Mouse (Mus musculus): Measurements from ENCODE around the gene Slc38a8. TPM values are rescaled to one million over a fixed set of nuclear protein-coding genes. Genes with fewer than 3 reads are reported as not detected.

Slc38a8 gene
- polyA plus RNA-seq, 1 experiment from 2014 or later = not detected

GRCm38 (mm10) chr8:119505488-119505887 is 4.0 kb upstream of the Slc38a8 start:
- Histone ChIP-seq H3K9ac (ENCODE audit: low read depth, low read length) (no peak overlapping the region), H3K4me1 (replicated peaks; ENCODE audit: control insufficient read depth, insufficient read depth, low read length) (no peaks in the 10 kb centered on the region), H3K4me3 (ENCODE audit: low read depth, low read length) (no peak overlapping the region), H3K27ac (ENCODE audit: low read depth, low read length) (no peak overlapping the region), H3K36me3 (ENCODE audit: control insufficient read depth, insufficient read depth, low read length) (peaks cover 23% of the 10 kb centered on the region), H3K4me2 (no peak overlapping the region), H3K27me3 (replicated peaks; ENCODE audit: control insufficient read depth, insufficient read depth, low read length) (peaks cover 6% of the 10 kb centered on the region), H3K9me3 (ENCODE audit: control insufficient read depth, low read length) (no peaks in the 10 kb centered on the region)
- ATAC-seq (replicated peaks; ENCODE audit: low FRiP score) = no peak
- 42% methylated on average over 9 of the region's 9 CpGs for WGBS
- no peak for DNase-seq (ENCODE audit: low spot score)

GRCm38 (mm10) chr8:119503191-119503767 is 1.8 kb upstream of the Slc38a8 start:
- peaks cover 6% of the 10 kb centered on the region for H3K27me3 ChIP-seq (replicated peaks; ENCODE audit: control insufficient read depth, insufficient read depth, low read length)
- H3K9ac ChIP-seq (ENCODE audit: low read depth, low read length) = no peak overlapping the region
- H3K4me3 ChIP-seq (ENCODE audit: low read depth, low read length) = no peak overlapping the region
- WGBS = 54% methylated on average over 10 of the region's 10 CpGs
- ATAC-seq (replicated peaks; ENCODE audit: low FRiP score) (no peak), DNase-seq (ENCODE audit: low spot score) (no peak)
- no peak overlapping the region for H3K27ac ChIP-seq (ENCODE audit: low read depth, low read length)
- no peaks in the 10 kb centered on the region for H3K4me1 ChIP-seq (replicated peaks; ENCODE audit: control insufficient read depth, insufficient read depth, low read length)
- peaks cover 8% of the 10 kb centered on the region; the same call in 1 of the 2 replicates for H3K36me3 ChIP-seq (ENCODE audit: control insufficient read depth, insufficient read depth, low read length)
- H3K4me2 ChIP-seq = no peak overlapping the region
- no peaks in the 10 kb centered on the region for H3K9me3 ChIP-seq (ENCODE audit: control insufficient read depth, low read length)

- Histone ChIP-seq H3K9ac (ENCODE audit: low read depth, low read length) (no peak overlapping the region), H3K4me1 (replicated peaks; ENCODE audit: control insufficient read depth, insufficient read depth, low read length) (no peaks in the 10 kb centered on the region), H3K27ac (ENCODE audit: low read depth, low read length) (no peak overlapping the region), H3K27me3 (replicated peaks; ENCODE audit: control insufficient read depth, insufficient read depth, low read length) (peaks cover 6% of the 10 kb centered on the region), H3K9me3 (ENCODE audit: control insufficient read depth, low read length) (no peaks in the 10 kb centered on the region), H3K36me3 (ENCODE audit: control insufficient read depth, insufficient read depth, low read length) (peaks cover under 1% of the 10 kb centered on the region; the same call in 1 of the 2 replicates), H3K4me2 (no peak overlapping the region), H3K4me3 (ENCODE audit: low read depth, low read length) (no peak overlapping the region)
- 45% methylated on average over 4 of the region's 4 CpGs for WGBS
- DNase-seq (ENCODE audit: low spot score) = no peak
- no peak for ATAC-seq (replicated peaks; ENCODE audit: low FRiP score)
These were observed 613 bp upstream of the Slc38a8 start for GRCm38 (mm10) chr8:119502111-119502510.

DNA sequence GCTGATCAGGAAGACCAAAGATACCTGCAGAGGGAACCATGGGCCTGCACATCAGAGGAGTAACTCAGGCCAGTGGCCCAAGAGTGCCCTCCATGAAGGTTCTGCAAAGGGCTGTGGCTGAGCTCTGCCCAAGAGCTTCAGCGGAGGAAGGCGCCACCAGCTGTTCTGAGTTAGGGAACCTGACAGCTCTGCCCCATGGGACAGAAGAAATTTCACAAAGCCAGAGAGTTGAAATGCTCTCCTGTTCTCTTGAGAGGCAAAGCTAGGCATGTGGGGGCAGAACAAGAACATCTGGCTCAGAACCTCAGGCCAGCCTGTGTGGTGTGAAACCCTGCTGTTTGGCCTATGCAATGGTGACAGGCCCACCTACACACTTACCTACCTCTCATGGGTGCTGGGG is 1.7 kb downstream of the Slc38a8 start:
- no peaks in the 10 kb centered on the region for H3K4me1 ChIP-seq (replicated peaks; ENCODE audit: control insufficient read depth, insufficient read depth, low read length)
- WGBS = 89% methylated on average over 2 of the region's 2 CpGs
- peaks cover 14% of the 10 kb centered on the region for H3K27me3 ChIP-seq (replicated peaks; ENCODE audit: control insufficient read depth, insufficient read depth, low read length)
- H3K36me3 ChIP-seq (ENCODE audit: control insufficient read depth, insufficient read depth, low read length) = no peaks in the 10 kb centered on the region
- H3K27ac ChIP-seq (ENCODE audit: low read depth, low read length) = no peak overlapping the region
- H3K4me3 ChIP-seq (ENCODE audit: low read depth, low read length) = no peak overlapping the region
- H3K4me2 ChIP-seq = no peak overlapping the region
- ATAC-seq (replicated peaks; ENCODE audit: low FRiP score) = no peak
- H3K9ac ChIP-seq (ENCODE audit: low read depth, low read length) = no peak overlapping the region
- DNase-seq (ENCODE audit: low spot score) = no peak
- H3K9me3 ChIP-seq (ENCODE audit: control insufficient read depth, low read length) = no peaks in the 10 kb centered on the region

DNA sequence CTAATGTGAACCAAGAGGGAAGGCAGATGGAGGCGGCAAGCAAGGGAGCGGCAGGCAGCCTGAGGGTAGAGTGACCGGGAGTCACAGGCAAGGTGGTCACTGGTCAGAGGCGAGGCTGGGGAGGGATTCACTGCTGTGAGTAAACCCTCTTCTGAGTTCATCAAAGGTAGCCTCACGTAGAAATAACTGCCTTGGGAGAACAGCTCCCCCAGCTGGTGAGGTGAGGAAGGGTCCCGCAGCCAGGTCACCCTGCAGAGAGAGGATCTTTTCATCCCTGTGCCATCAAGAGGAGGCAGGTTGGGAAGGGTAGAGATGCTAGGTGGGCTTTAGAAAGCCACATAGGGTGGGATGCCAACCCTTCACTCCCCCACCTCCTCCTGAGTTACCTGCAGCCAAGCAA is 4.7 kb downstream of the Slc38a8 start:
- no peaks in the 10 kb centered on the region for H3K9me3 ChIP-seq (ENCODE audit: control insufficient read depth, low read length)
- no peak overlapping the region for H3K9ac ChIP-seq (ENCODE audit: low read depth, low read length)
- H3K27me3 ChIP-seq (replicated peaks; ENCODE audit: control insufficient read depth, insufficient read depth, low read length) = peaks cover 18% of the 10 kb centered on the region
- no peak overlapping the region for H3K4me3 ChIP-seq (ENCODE audit: low read depth, low read length)
- DNase-seq (ENCODE audit: low spot score) (no peak), ATAC-seq (replicated peaks; ENCODE audit: low FRiP score) (no peak)
- H3K36me3 ChIP-seq (ENCODE audit: control insufficient read depth, insufficient read depth, low read length) = no peaks in the 10 kb centered on the region
- no peak overlapping the region for H3K27ac ChIP-seq (ENCODE audit: low read depth, low read length)
- H3K4me1 ChIP-seq (replicated peaks; ENCODE audit: control insufficient read depth, insufficient read depth, low read length) = no peaks in the 10 kb centered on the region
- no peak overlapping the region for H3K4me2 ChIP-seq
- WGBS = 26% methylated on average over 6 of the region's 6 CpGs

DNA sequence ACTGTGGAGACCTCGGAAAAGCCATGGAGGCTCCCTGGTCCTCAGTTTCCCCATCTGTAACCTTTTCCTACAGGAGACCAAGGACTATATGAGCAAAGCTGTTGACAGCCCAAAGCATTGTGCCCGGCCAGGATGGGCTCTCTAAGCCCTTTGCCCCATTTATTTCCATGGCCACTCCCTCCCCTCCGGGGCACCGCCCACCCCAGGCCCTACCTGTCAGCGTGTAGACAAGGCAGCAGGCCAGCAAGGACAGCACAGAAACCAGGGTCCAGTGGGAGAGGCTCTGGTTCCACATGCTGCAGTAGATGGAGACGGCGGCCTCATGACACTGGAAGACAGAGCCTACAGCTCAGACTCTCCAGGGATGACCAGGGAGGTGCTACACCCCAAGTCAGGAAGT is 14.4 kb downstream of the Slc38a8 start:
- Histone ChIP-seq H3K9me3 (ENCODE audit: control insufficient read depth, low read length) (no peaks in the 10 kb centered on the region), H3K9ac (ENCODE audit: low read depth, low read length) (no peak overlapping the region), H3K4me2 (no peak overlapping the region), H3K36me3 (ENCODE audit: control insufficient read depth, insufficient read depth, low read length) (no peaks in the 10 kb centered on the region), H3K4me3 (ENCODE audit: low read depth, low read length) (no peak overlapping the region), H3K27me3 (replicated peaks; ENCODE audit: control insufficient read depth, insufficient read depth, low read length) (peaks cover 4% of the 10 kb centered on the region; the same call in 1 of the 2 replicates), H3K4me1 (replicated peaks; ENCODE audit: control insufficient read depth, insufficient read depth, low read length) (peaks cover 10% of the 10 kb centered on the region), H3K27ac (ENCODE audit: low read depth, low read length) (no peak overlapping the region)
- no peak for ATAC-seq (replicated peaks; ENCODE audit: low FRiP score)
- no peak for DNase-seq (ENCODE audit: low spot score)
- 67% methylated on average over 7 of the region's 7 CpGs for WGBS

DNA sequence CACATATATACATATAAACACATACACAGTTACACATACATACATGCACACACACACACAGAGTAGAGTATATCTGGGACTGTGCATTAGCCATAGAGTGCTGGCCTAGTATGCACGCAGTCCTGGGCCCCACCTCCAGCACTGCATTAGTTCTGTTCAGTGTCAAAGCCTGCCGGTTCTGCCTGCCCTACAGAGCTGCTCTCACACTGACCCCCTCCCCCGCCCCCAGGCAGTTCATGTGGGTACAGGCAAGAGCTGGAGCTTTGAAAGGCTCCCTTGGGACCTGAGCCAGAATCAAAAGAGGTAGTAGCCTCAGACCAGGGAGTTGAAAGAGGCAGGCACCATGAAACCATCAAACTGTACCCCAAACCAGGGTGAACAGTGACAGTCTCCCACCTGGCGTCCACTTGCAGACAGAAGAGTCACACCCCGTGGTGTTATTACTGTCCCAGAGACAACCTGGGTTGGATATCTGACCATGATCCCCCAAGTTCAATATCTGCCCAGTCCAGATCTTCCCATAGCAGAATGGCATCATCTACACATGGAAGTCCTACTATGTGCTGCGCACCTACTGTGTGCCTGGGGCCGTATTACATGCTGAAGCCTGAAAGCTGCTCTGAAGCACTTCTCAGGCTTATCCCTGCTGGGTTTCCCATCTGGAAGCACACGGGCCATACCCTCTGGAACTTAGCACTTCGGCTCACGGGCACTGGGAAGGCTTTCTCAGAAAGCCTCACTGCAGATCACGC is 17.2 kb downstream of the Slc38a8 start:
- 76% methylated on average over 11 of the region's 11 CpGs for WGBS
- Histone ChIP-seq H3K27ac (ENCODE audit: low read depth, low read length) (no peak overlapping the region), H3K4me1 (replicated peaks; ENCODE audit: control insufficient read depth, insufficient read depth, low read length) (no peaks in the 10 kb centered on the region; the same call in 1 of the 2 replicates), H3K4me2 (no peak overlapping the region), H3K4me3 (ENCODE audit: low read depth, low read length) (no peak overlapping the region), H3K36me3 (ENCODE audit: control insufficient read depth, insufficient read depth, low read length) (no peaks in the 10 kb centered on the region), H3K27me3 (replicated peaks; ENCODE audit: control insufficient read depth, insufficient read depth, low read length) (0 out of 2 replicates have a peak, but pooled peaks cover 2% of the 10 kb centered on the region), H3K9ac (ENCODE audit: low read depth, low read length) (no peak overlapping the region), H3K9me3 (ENCODE audit: control insufficient read depth, low read length) (no peaks in the 10 kb centered on the region)
- no peak for DNase-seq (ENCODE audit: low spot score)
- ATAC-seq (replicated peaks; ENCODE audit: low FRiP score) = no peak

DNA sequence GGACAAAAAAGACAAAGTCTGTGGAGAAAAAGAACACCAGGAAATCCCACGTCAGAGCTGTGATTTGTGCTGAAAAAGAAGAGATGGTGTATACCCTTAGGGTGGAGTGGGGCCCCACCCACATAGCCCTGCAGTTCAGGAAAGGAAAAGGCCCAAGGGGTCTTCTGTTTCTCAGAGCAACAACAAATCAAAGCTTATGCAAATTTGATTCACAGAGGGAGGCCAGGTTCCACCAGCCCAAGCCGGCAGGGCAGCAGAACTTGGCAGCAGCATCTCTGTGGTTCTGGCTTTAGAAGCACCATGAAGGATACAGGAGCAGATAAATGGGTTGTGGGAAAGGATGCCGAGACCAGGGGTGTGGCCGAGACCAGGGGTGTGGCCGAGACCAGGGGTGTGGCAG is 22.8 kb downstream of the Slc38a8 start:
- Histone ChIP-seq H3K4me3 (ENCODE audit: low read depth, low read length) (no peak overlapping the region), H3K27ac (ENCODE audit: low read depth, low read length) (no peak overlapping the region), H3K27me3 (replicated peaks; ENCODE audit: control insufficient read depth, insufficient read depth, low read length) (no peaks in the 10 kb centered on the region; the same call in 1 of the 2 replicates), H3K9me3 (ENCODE audit: control insufficient read depth, low read length) (no peaks in the 10 kb centered on the region), H3K9ac (ENCODE audit: low read depth, low read length) (no peak overlapping the region), H3K4me1 (replicated peaks; ENCODE audit: control insufficient read depth, insufficient read depth, low read length) (no peaks in the 10 kb centered on the region), H3K4me2 (no peak overlapping the region), H3K36me3 (ENCODE audit: control insufficient read depth, insufficient read depth, low read length) (no peaks in the 10 kb centered on the region)
- 23% methylated on average over 5 of the region's 5 CpGs for WGBS
- DNase-seq (ENCODE audit: low spot score) = no peak
- ATAC-seq (replicated peaks; ENCODE audit: low FRiP score) = no peak

DNA sequence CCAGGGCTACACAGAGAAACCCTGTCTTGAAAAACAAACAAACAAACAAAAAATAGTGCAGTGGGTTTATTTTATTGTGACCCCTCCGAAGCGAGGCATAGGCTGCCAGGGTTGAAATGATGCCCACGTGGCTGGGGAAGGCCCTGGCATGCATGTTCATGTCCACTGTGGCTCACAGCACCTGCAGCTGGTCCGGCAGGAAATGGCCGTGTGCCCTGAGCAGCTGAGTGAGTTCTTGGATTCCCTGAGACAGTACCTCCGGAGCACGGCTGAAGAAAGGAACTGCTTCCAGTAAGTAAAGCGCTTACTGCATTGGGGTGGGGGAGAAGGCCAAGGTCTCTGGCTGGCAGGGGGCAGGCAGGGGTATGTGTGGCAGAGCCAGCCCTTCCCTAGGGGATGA is 33.4 kb downstream of the Slc38a8 start:
- WGBS = 86% methylated on average over 8 of the region's 8 CpGs
- Histone ChIP-seq H3K4me1 (replicated peaks; ENCODE audit: control insufficient read depth, insufficient read depth, low read length) (peaks cover 5% of the 10 kb centered on the region; the same call in 1 of the 2 replicates), H3K4me3 (ENCODE audit: low read depth, low read length) (no peak overlapping the region), H3K27me3 (replicated peaks; ENCODE audit: control insufficient read depth, insufficient read depth, low read length) (peaks cover 41% of the 10 kb centered on the region), H3K36me3 (ENCODE audit: control insufficient read depth, insufficient read depth, low read length) (no peaks in the 10 kb centered on the region), H3K27ac (ENCODE audit: low read depth, low read length) (no peak overlapping the region), H3K9me3 (ENCODE audit: control insufficient read depth, low read length) (no peaks in the 10 kb centered on the region), H3K9ac (ENCODE audit: low read depth, low read length) (no peak overlapping the region), H3K4me2 (no peak overlapping the region)
- ATAC-seq (replicated peaks; ENCODE audit: low FRiP score) (no peak), DNase-seq (ENCODE audit: low spot score) (no peak)
